Mouse (Mus musculus): ENCODE results near the gene Rbl1. TPM values are rescaled to one million over a fixed set of nuclear protein-coding genes. Genes with fewer than 3 reads are reported as not detected.
"Not testable (repeated sequence)": the region's sequence is repeated elsewhere in the genome, so short reads cannot be mapped to it uniquely, and the experiment has no call there.

Rbl1 gene
- polyA plus RNA-seq, 1 experiment from 2014 or later = 32.0 TPM

DNA sequence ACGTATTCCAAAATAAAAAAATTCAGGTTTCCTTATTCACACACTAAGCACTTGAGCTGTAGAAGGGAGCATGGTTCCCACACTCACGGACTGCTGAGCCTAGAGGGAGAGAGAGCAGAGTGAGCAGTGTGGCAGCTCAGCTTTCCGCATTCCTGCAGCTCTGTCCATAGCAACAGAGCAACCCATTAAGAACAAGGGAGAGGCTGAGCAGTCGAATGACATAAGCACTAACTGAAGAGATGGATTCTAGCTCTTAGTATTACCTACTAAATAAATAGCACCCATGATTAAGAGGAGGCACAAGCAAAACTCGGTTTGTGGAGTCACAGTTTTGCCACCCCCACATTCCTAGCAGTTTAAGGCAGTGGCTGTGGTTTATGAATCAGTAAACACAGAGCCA, 34.2 kb downstream of the Rbl1 start:
- H3K4me1 ChIP-seq = peaks cover 3% of the 10 kb centered on the region; the same call in 1 of the 2 replicates
- no peaks in the 10 kb centered on the region for H3K9me3 ChIP-seq
- H3K27ac ChIP-seq = peak overlapping the region; percentile 24; the same call in 1 of the 2 replicates
- no peak overlapping the region for H3K4me3 ChIP-seq
- H3K27me3 ChIP-seq = no peaks in the 10 kb centered on the region
- no peak overlapping the region for H3K4me2 ChIP-seq
- no peak overlapping the region for H3K9ac ChIP-seq
- 32% methylated on average over 5 of the region's 5 CpGs for WGBS
- H3K36me3 ChIP-seq = peaks cover 64% of the 10 kb centered on the region
- ATAC-seq (ENCODE audit: borderline replicate concordance, extremely low read depth, low FRiP score, low TSS enrichment) = peak; percentile 85

- 92% methylated on average over 12 of the region's 12 CpGs for WGBS
- H3K9me3 ChIP-seq = no peaks in the 10 kb centered on the region
- no peak for ATAC-seq (ENCODE audit: borderline replicate concordance, extremely low read depth, low FRiP score, low TSS enrichment)
- H3K4me3 ChIP-seq = no peak overlapping the region
- no peak overlapping the region for H3K4me2 ChIP-seq
- H3K9ac ChIP-seq = no peak overlapping the region
- no peak overlapping the region for H3K27ac ChIP-seq
- H3K4me1 ChIP-seq = peaks cover 3% of the 10 kb centered on the region; the same call in 1 of the 2 replicates
- no peaks in the 10 kb centered on the region for H3K27me3 ChIP-seq
- H3K36me3 ChIP-seq = peaks cover 61% of the 10 kb centered on the region
Measured at GRCm38 (mm10) chr2:157166371-157167080, 37.8 kb downstream of the Rbl1 start.

GRCm38 (mm10) chr2:157165312-157166224, 38.8 kb downstream of the Rbl1 start:
- not testable (repeated sequence) for ATAC-seq (ENCODE audit: borderline replicate concordance, extremely low read depth, low FRiP score, low TSS enrichment); H3K4me1 ChIP-seq

GRCm38 (mm10) chr2:157164101-157164500, 40.2 kb downstream of the Rbl1 start:
- no peak overlapping the region for H3K4me3 ChIP-seq
- H3K4me1 ChIP-seq = no peaks in the 10 kb centered on the region
- no peak overlapping the region for H3K4me2 ChIP-seq
- no peak for ATAC-seq (ENCODE audit: borderline replicate concordance, extremely low read depth, low FRiP score, low TSS enrichment)
- H3K36me3 ChIP-seq = peaks cover 71% of the 10 kb centered on the region
- no peak overlapping the region for H3K27ac ChIP-seq
- H3K27me3 ChIP-seq = no peaks in the 10 kb centered on the region
- H3K9ac ChIP-seq = no peak overlapping the region
- H3K9me3 ChIP-seq = no peaks in the 10 kb centered on the region
- 83% methylated on average over 2 of the region's 2 CpGs for WGBS

More at GRCm38 (mm10) chr2:157165312-157166224, 38.8 kb downstream of the Rbl1 start:
- H3K9ac ChIP-seq, H3K27ac ChIP-seq, H3K9me3 ChIP-seq, H3K4me3 ChIP-seq, H3K27me3 ChIP-seq, H3K4me2 ChIP-seq: not testable (repeated sequence)
- peaks cover 66% of the 10 kb centered on the region for H3K36me3 ChIP-seq

DNA sequence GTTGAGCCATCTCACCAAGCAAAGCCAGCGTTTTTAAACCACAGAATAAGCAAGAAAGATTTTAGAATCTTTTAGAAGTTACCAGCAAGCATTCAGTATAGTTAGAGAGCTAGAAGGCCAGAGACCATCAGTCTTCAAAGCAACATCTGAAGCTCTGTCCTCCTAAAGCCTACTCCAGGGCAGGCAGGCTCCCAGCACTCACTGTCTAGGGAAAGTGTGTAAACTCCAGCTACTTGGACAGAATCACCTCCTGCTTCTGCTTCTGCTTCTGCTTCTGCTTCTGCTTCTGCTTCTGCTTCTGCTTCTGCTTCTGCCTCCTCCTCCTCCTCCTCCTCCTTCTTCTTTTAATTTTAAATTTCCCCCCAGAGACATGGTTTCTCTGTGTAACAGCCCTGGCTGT, 48.3 kb downstream of the Rbl1 start:
- no peaks in the 10 kb centered on the region for H3K4me1 ChIP-seq
- H3K4me3 ChIP-seq = no peak overlapping the region
- peaks cover 64% of the 10 kb centered on the region for H3K36me3 ChIP-seq
- H3K9ac ChIP-seq = no peak overlapping the region
- no peak for ATAC-seq (ENCODE audit: borderline replicate concordance, extremely low read depth, low FRiP score, low TSS enrichment)
- H3K27ac ChIP-seq = no peak overlapping the region
- no peaks in the 10 kb centered on the region for H3K9me3 ChIP-seq
- H3K27me3 ChIP-seq = no peaks in the 10 kb centered on the region
- H3K4me2 ChIP-seq = no peak overlapping the region
- 81% methylated on average over 1 of the region's 1 CpGs for WGBS

DNA sequence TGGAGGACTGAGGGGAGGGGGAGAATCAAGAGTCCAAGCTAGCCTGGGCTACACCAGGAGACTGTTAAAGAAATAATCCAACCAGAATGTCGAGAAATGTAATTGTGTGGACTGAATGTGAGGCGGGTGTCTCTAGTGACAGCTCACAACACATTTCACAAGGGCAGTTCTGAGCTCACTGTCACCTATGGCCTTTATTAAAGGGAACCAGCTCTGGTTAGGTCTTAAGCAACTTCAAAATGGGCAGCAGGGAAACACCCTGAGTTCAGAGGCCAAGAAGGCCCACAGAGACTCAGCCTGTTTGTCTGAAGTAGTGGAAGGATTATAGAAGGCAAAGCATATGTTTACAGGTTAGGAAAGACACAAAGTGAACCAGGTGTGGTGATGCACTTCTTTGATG, 51.1 kb downstream of the Rbl1 start:
- no peaks in the 10 kb centered on the region for H3K9me3 ChIP-seq
- H3K27ac ChIP-seq = no peak overlapping the region
- H3K9ac ChIP-seq = no peak overlapping the region
- H3K4me2 ChIP-seq = no peak overlapping the region
- H3K27me3 ChIP-seq = no peaks in the 10 kb centered on the region
- peaks cover 63% of the 10 kb centered on the region for H3K36me3 ChIP-seq
- no peaks in the 10 kb centered on the region for H3K4me1 ChIP-seq
- no peak overlapping the region for H3K4me3 ChIP-seq
- no peak for ATAC-seq (ENCODE audit: borderline replicate concordance, extremely low read depth, low FRiP score, low TSS enrichment)
- 80% methylated on average over 2 of the region's 2 CpGs for WGBS

GRCm38 (mm10) chr2:157148417-157148816, 55.9 kb downstream of the Rbl1 start:
- no peak overlapping the region for H3K4me3 ChIP-seq
- no peaks in the 10 kb centered on the region for H3K4me1 ChIP-seq
- ATAC-seq (ENCODE audit: borderline replicate concordance, extremely low read depth, low FRiP score, low TSS enrichment) = no peak
- no peak overlapping the region for H3K27ac ChIP-seq
- H3K4me2 ChIP-seq = no peak overlapping the region
- H3K9me3 ChIP-seq = no peaks in the 10 kb centered on the region
- H3K9ac ChIP-seq = no peak overlapping the region
- H3K36me3 ChIP-seq = peaks cover 58% of the 10 kb centered on the region
- H3K27me3 ChIP-seq = no peaks in the 10 kb centered on the region
- 90% methylated on average over 5 of the region's 5 CpGs for WGBS

DNA sequence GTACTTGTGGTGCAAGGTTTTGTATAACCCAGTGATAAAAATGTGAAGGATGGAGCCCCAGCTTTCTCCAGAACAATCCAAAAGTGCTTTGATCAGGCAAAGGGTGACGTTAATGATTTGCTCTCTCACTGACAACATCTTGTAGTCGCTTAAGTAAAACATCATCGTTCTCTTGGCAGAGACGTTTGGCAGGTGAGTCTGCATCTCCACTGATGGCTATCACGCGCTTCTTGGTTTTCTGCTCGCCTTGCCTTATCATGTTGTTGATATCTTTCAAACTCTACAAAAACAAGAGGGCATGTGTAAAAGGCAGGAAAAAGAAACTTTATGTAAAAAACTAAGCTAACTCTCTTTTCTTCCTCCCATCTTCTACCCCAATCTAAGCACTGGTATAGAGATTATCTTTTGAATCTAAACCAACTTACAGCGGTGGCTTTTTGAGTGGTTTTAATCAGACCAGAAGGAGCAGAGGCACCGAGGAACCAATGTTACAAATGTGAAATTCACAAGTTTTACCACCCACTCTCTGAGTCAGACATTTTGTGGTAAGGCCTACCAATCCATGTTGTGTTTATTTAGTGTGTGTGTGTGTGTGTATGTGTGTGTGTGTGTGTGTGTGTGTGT, 56.8 kb downstream of the Rbl1 start:
- Histone ChIP-seq H3K4me3 (no peak overlapping the region), H3K4me1 (no peaks in the 10 kb centered on the region), H3K36me3 (peaks cover 53% of the 10 kb centered on the region), H3K9ac (no peak overlapping the region), H3K27me3 (no peaks in the 10 kb centered on the region), H3K4me2 (no peak overlapping the region), H3K27ac (no peak overlapping the region), H3K9me3 (no peaks in the 10 kb centered on the region)
- no peak for ATAC-seq (ENCODE audit: borderline replicate concordance, extremely low read depth, low FRiP score, low TSS enrichment)
- WGBS = 62% methylated on average over 9 of the region's 9 CpGs

DNA sequence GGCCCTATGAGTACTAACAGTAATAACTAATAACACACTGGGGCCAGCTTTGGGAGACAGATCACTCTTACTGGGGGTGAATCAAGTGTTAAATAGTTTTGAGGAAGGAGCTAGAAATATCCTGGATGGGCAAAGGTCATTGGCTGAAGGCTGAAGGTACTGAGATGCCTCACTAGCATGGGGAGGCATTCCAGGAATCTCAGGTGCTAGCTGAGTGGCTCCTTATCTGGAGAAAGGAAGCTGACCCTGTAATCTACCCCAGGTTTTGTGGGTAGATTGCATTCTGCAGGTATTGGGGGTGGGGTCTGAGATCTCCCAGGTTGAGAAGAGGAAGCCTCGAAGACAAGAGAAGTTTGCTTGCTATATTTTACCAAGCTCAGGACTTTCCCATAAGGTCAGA, 59.2 kb downstream of the Rbl1 start:
- Histone ChIP-seq H3K27me3 (no peaks in the 10 kb centered on the region), H3K9ac (no peak overlapping the region), H3K4me2 (no peak overlapping the region), H3K4me1 (no peaks in the 10 kb centered on the region), H3K4me3 (no peak overlapping the region), H3K27ac (no peak overlapping the region), H3K9me3 (no peaks in the 10 kb centered on the region), H3K36me3 (peaks cover 32% of the 10 kb centered on the region)
- no peak for ATAC-seq (ENCODE audit: borderline replicate concordance, extremely low read depth, low FRiP score, low TSS enrichment)
- 69% methylated on average over 1 of the region's 1 CpGs for WGBS

- Histone ChIP-seq H3K4me1 (no peaks in the 10 kb centered on the region), H3K4me3 (no peak overlapping the region), H3K27me3 (no peaks in the 10 kb centered on the region), H3K27ac (no peak overlapping the region), H3K9ac (no peak overlapping the region), H3K36me3 (peaks cover 22% of the 10 kb centered on the region), H3K4me2 (no peak overlapping the region), H3K9me3 (no peaks in the 10 kb centered on the region)
- WGBS = 85% methylated on average over 5 of the region's 5 CpGs
- no peak for ATAC-seq (ENCODE audit: borderline replicate concordance, extremely low read depth, low FRiP score, low TSS enrichment)
Measured at GRCm38 (mm10) chr2:157144132-157144531, 60.2 kb downstream of the Rbl1 start.

GRCm38 (mm10) chr2:157141962-157142361, 62.4 kb downstream of the Rbl1 start:
- Histone ChIP-seq H3K9me3 (no peaks in the 10 kb centered on the region), H3K4me2 (no peak overlapping the region), H3K4me3 (no peak overlapping the region), H3K36me3 (peaks cover 5% of the 10 kb centered on the region; the same call in 1 of the 2 replicates), H3K27ac (no peak overlapping the region), H3K4me1 (no peaks in the 10 kb centered on the region), H3K27me3 (no peaks in the 10 kb centered on the region), H3K9ac (no peak overlapping the region)
- no peak for ATAC-seq (ENCODE audit: borderline replicate concordance, extremely low read depth, low FRiP score, low TSS enrichment)
- WGBS = 85% methylated on average over 4 of the region's 4 CpGs
